Mouse (Mus musculus): Measurements from ENCODE around the gene Gdf5. TPM values are rescaled to one million over a fixed set of nuclear protein-coding genes. Genes with fewer than 3 reads are reported as not detected.

Gdf5 gene
- total RNA-seq (2021), result under 1 TPM in 1 of 2 experiments, not detected in 1; 0.13 TPM
- long read RNA-seq, experiment 1, result 0 reads
- long read RNA-seq, experiment 2, result 0 reads

DNA sequence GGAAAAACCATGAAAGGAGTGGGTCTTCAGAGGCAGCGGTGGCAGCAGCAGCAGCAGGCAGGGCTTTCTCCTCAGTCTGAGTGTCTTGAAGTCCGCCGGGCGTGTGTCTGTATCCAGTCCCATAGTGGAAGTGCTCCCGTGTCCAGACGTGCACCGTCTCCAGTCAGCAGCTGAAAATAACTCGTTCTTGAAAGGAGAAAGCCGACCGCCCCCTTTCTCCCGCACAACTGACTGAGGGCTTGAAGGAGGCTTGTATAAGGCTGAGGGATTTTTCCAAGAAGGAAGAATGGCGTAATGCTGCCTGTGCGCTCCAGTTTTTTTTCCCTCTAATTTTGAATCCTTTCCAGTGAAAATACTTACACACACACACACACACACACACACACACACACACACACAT is at the start of gene Gdf5:
TSS of gene Gdf5 (minus strand) at position 244 of the 400 bp plus-strand sequence.
- DNase-seq, result no peak

DNA sequence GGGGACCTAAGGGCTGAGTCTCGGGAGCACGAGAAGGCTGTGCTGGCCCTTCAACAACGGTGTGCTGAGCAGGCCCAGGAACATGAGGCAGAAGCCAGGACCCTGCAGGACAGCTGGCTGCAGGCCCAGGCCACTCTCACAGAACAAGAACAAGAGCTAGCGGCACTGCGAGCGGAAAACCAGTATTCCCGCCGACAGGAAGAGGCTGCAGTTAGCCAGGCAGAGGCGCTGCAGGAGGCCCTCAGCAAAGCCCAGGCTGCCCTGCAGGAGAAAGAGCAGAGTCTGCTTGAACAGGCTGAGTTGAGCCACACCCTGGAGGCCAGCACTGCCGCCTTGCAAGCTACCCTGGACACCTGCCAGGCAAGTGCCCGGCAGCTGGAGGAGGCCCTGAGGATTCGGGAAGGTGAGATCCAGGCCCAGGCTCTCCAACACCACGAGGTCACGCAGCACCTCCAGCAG is 46.7 kb upstream of the Gdf5 start:
- peak; percentile 68 to 76 for DNase-seq

DNA sequence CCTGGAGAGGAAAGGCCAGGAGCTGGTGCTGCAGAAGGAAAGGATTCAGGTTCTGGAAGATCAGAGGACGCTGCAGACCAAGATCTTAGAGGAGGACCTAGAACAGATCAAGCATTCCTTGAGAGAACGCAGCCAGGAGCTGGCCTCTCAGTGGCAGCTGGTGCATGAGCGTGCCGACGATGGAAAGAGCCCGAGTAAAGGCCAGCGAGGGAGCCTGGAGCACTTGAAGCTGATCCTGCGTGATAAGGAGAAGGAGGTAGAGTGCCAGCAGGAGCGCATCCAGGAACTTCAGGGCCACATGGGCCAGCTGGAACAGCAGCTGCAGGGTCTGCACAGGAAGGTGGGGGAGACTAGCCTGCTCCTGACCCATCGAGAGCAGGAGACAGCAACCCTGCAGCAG is 46.0 kb upstream of the Gdf5 start:
- peak in 1 of 2 experiments; percentile 7 for DNase-seq

DNA sequence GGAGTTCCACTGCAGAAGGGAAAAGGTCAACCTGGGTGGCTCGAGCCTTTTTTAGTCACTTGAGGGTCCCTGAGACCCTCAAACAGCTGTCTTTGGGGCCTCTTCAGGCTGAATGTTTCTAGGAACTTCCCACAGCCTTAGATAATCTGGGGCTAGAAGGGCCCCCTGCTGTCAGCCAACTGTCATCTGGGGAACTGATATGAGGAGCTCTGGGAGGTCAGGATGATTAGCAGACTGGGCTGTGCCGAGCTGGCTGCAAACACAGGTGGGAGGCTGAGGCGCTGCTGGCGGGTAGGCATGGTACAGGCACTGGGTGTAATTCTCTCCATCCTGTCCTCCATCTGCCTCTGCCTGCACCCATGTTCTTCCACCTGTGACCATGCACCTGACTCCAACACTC is 43.9 kb upstream of the Gdf5 start:
- no peak for DNase-seq

DNA sequence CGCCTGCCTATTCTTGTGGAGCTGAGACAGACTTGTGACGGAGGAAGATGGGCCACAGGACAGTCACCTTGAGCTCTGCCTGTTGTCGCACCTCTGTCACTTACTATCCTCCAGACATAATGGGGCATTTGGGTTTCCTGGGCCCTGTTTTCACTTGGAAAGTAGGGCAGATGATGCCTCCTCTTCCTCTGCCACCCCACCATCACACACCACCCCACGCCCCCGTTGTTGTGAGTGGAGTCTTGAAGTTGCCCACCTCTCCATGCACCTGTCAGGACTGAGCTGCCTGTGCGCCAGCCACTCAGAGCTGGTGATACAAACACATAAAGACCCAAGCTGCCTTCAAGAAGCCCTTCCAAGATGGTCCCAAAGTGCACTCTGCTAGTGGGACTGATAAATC is 42.0 kb upstream of the Gdf5 start:
- no peak for DNase-seq

- no peak for DNase-seq
Observed at GRCm38 (mm10) chr2:155985776-155986175, 40.6 kb upstream of the Gdf5 start.

GRCm38 (mm10) chr2:155979328-155979991 is 34.3 kb upstream of the Gdf5 start:
- peak; percentile 50 to 72 for DNase-seq

- no peak for DNase-seq
Observed at GRCm38 (mm10) chr2:155974087-155974731, 29.0 kb upstream of the Gdf5 start.

DNA sequence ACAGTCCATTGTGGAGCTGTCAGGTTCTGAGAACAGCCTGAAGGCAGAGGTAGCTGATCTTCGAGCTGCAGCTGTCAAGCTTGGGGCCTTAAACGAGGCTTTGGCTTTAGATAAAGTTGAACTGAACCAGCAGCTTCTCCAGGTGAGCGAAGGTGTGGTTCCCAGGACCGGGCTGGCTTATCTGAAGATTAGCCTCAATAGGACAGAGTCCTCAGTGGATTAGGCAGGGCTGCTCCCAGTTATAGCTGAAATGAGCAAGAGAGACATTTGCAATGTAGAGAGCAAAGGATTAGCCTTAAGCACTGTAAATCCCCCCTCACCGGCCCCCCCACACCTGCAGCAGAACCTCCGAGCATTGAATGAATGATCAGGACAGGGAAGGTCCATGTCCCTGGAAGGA is 28.2 kb upstream of the Gdf5 start:
- DNase-seq, result no peak

GRCm38 (mm10) chr2:155962991-155963390 is 17.8 kb upstream of the Gdf5 start:
- DNase-seq, result peak in 1 of 2 experiments; percentile 40

DNA sequence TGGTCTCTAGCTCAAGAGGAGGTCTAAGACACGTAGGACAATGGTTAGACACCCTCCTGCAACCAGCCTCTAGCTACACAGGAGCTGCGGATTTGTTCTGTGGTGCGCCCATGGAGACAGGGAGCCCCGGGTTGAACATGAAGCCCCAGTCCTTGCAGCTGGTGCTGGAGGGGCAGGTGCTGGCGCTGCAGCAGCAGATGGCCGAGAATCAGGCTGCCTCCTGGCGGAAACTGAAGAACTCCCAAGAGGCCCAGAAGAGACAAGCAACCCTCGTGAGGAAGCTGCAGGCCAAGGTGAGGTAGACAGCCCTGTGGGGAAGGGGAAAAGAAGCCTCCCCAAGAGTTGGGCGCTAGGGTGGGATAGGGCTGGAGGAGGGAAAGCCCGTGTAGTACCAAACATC is 16.7 kb upstream of the Gdf5 start:
- DNase-seq, result no peak

DNA sequence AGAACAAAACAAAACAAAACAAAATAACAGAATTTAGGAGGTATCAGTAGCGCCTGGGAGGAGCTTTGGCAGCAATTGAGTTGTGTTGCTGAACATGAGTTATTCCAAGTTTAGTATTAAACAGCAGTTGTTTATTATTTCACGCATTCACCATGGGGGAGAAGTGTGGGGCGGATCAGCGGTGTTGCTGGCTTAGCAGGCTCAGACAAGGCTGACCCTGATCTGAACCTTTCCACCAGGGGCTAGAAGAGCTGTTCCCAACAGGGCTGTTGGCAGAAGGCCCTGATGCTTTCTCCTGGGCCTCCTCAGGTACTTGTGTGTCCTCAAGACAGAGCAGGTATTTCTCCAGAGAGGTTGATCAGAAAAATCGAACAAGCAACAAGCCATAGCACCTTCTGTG is 14.8 kb upstream of the Gdf5 start:
- no peak for DNase-seq

GRCm38 (mm10) chr2:155956134-155957059 is 11.2 kb upstream of the Gdf5 start, which contains the start of gene Cep250:
TSS of gene Cep250 (plus strand) at chr2:155956458.
- peak; percentile 93 to 95 for DNase-seq

- peak; percentile 50 to 69 for DNase-seq
Observed at GRCm38 (mm10) chr2:155952006-155952405, 6.8 kb upstream of the Gdf5 start.

DNA sequence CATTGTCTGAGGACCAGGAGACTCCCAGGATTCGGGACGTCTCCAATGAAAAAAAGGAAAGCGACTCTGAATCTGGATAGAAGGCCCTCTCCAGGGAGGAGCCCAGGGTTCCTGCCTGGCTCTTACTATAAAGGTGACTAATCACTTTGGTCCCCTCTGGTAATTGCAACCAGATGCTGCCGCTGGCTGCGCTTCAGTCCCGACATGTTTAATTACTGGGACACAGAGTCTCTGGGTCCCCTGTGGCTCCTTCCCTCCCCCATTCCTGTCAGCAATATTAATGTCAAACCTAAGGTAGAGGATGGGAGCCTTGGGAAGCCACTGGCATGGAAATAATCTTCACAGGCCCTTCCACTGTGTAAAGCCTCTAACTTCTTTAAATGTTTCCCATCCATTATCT is 4.2 kb upstream of the Gdf5 start:
- DNase-seq, result peak in 1 of 2 experiments; percentile 25

DNA sequence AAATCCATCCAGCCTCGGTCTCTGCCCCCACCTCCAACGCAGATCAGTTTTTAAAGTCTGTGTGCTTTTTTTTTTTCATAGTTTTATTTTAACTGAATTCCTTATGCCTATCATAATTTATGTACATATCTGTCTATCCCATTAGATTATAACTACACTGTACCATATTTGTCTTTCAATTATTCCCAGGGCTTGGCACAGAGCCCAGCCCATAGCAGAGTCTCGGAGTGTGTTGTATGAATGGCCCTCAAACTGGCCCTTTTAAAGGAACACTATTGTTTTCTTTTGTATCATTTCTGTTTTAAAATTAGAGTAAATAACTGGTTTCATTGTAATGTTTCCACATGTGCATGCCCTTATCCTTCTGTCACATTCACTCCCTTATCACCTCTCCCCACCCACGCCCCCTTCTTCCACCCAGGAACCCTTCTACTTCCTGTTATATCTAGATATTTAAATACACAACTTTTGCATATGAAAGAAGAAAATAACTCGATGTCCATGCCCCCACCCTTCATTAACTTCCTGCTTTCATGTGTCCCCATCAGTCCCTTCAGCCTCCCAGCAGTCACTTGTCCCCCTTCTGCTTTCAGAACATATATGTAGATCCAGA is 2.3 kb upstream of the Gdf5 start:
- no peak for DNase-seq

GRCm38 (mm10) chr2:155946499-155946898 is 1.3 kb upstream of the Gdf5 start:
- no peak for DNase-seq

GRCm38 (mm10) chr2:155946069-155946468 is 902 bp upstream of the Gdf5 start:
- DNase-seq, result peak; percentile 48 to 77

- DNase-seq, result no peak
Observed at GRCm38 (mm10) chr2:155945580-155945979, 413 bp upstream of the Gdf5 start.

GRCm38 (mm10) chr2:155944685-155945084 is 482 bp downstream of the Gdf5 start:
- DNase-seq, result no peak

DNA sequence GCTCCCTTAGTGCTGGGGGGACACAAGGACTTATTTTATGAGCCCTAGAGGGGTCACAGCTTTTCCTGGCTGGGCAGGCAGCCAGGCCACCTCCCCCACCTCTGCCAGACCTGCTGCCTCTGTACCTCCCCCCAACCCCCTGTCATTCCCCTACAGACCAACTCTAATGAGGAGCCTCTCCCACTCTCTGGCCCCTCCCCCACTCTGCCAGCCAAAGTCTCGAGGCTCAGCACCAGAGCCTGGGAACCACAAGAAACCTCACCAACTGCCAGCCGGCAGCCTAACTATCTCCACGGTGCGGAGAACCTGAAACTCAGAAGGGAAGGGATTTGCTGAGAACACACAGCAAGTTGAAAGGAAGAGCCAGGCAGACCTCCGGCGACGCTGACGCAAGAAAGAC is 1.7 kb downstream of the Gdf5 start:
- DNase-seq, result no peak

Data from heart, adult 18-20 months (tissue).